Comparison of ENCODE assay signal across 8 mouse cellular contexts in the genomic region with DNA sequence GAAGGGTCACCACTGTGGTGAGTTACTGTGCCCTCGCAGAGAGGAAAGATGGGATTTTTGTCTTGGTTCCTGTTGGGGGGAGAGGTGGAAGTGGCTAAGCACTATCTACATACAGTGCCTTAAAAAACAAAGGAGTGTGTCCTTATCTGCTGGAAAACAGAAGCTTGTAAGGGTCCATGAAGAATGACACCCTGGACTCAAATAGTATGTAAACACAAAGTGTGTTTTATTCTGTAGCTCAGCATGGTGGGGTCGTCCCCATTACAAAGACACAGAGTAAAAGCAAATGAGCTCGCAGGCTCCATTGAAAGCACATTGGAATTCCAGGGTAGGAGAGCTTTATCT. TPM values are rescaled to one million over a fixed set of nuclear protein-coding genes. Genes with fewer than 3 reads are reported as not detected.
A peak's percentile ranks its signal among the peaks of the same experiment; 100 is the strongest.
DNase-seq lines count a peak whose midpoint lies in the region; ATAC-seq and TF ChIP-seq lines count a peak whose summit lies in the region.

No protein-coding gene starts in this region.

- peak overlapping the region; percentile 82 for H3K4me2 ChIP-seq in heart, embryonic 11.5 days
- peak overlapping the region; percentile 75 for H3K4me2 ChIP-seq in forebrain, embryonic 13.5 days
- H3K4me2 ChIP-seq in liver, embryonic 15.5 days = peak overlapping the region; percentile 82

- H3K9me3 ChIP-seq in heart, embryonic 11.5 days (replicated peaks; ENCODE audit: control insufficient read depth, low read length) = no peaks in the 10 kb centered on the region
- H3K9me3 ChIP-seq in ES-E14 (ENCODE audit: control insufficient read depth, insufficient read depth, low read depth, low read length) = no peaks in the 10 kb centered on the region
- H3K9me3 ChIP-seq in forebrain, embryonic 13.5 days (replicated peaks) = no peaks in the 10 kb centered on the region
- H3K9me3 ChIP-seq in liver, embryonic 15.5 days (replicated peaks) = no peaks in the 10 kb centered on the region

- 0 out of 2 replicates have a peak, but pooled peaks have one; percentile 10 for ATAC-seq in heart, embryonic 11.5 days (replicated peaks; ENCODE audit: insufficient number of reproducible peaks, low FRiP score, low TSS enrichment)
- ATAC-seq in forebrain, embryonic 13.5 days = no peak; the same call in 1 of the 2 replicates
- ATAC-seq in liver, embryonic 15.5 days (ENCODE audit: insufficient read depth) = no peak
- no peak for ATAC-seq in megakaryocyte progenitor cell, adult 5-6 weeks (replicated peaks; ENCODE audit: poor library complexity)

- no peaks in the 10 kb centered on the region for H3K27me3 ChIP-seq in heart, embryonic 11.5 days (ENCODE audit: control insufficient read depth, insufficient read depth, low read length)
- no peaks in the 10 kb centered on the region for H3K27me3 ChIP-seq in forebrain, embryonic 13.5 days
- H3K27me3 ChIP-seq in liver, embryonic 15.5 days = no peaks in the 10 kb centered on the region

- H3K4me3 ChIP-seq in heart, embryonic 11.5 days (ENCODE audit: low read depth, low read length) = peak overlapping the region; percentile 82
- H3K4me3 ChIP-seq in ES-E14 (ENCODE audit: insufficient read depth in 1 of 2, low read depth in 1 of 2, low read length in 2 of 2, poor library complexity in 1 of 2, severe bottlenecking in 1 of 2) = peak overlapping the region; percentile 79 to 85
- peak overlapping the region; percentile 77 for H3K4me3 ChIP-seq in forebrain, embryonic 13.5 days
- peak overlapping the region; percentile 76 for H3K4me3 ChIP-seq in liver, embryonic 15.5 days (replicated peaks)

- intact Hi-C loops in heart, postnatal 10 days (cut with DNase I) = no loop called here

- H3K36me3 ChIP-seq in heart, embryonic 11.5 days (ENCODE audit: control insufficient read depth, insufficient read depth, low read length) = no peaks in the 10 kb centered on the region
- no peaks in the 10 kb centered on the region; the same call in 1 of the 2 replicates for H3K36me3 ChIP-seq in ES-E14 (ENCODE audit: control insufficient read depth, insufficient read depth, low read length, poor library complexity, severe bottlenecking)
- peaks cover 6% of the 10 kb centered on the region; the same call in 1 of the 2 replicates for H3K36me3 ChIP-seq in forebrain, embryonic 13.5 days (ENCODE audit: poor library complexity, severe bottlenecking)
- peaks cover 2% of the 10 kb centered on the region; the same call in 1 of the 2 replicates for H3K36me3 ChIP-seq in liver, embryonic 15.5 days (replicated peaks)

- no peak for DNase-seq in heart, postnatal 10 days
- DNase-seq in ES-E14 (ENCODE audit: low read depth, low spot score) = no peak
- DNase-seq in thymus, adult 18-20 months = no peak
- no peak for DNase-seq in kidney, postnatal 14 days

- WGBS in heart, embryonic 11.5 days (ENCODE audit: insufficient replicate concordance) = 36% methylated on average over 3 of the region's 3 CpGs
- 28% methylated on average over 3 of the region's 3 CpGs for WGBS in forebrain, embryonic 13.5 days
- WGBS in liver, embryonic 15.5 days (ENCODE audit: insufficient replicate concordance) = 13% methylated on average over 3 of the region's 3 CpGs

- in situ Hi-C loops in ES-E14 (cut with MboI; ENCODE audit: low sequenced_read_pairs in 2 of 2, unreplicated experiment in 2 of 2) = no loop called here

- peaks cover 7% of the 10 kb centered on the region; the same call in 1 of the 2 replicates for H3K4me1 ChIP-seq in heart, embryonic 11.5 days (ENCODE audit: control insufficient read depth, insufficient read depth, low read length)
- H3K4me1 ChIP-seq in ES-E14 (ENCODE audit: control insufficient read depth in 2 of 2, insufficient read depth in 2 of 2, low read length in 2 of 2, poor library complexity in 1 of 2) = peaks cover 2 to 4% of the 10 kb centered on the region in 2 experiments; a peak in 2 of 4 replicates
- peaks cover 10% of the 10 kb centered on the region for H3K4me1 ChIP-seq in forebrain, embryonic 13.5 days
- H3K4me1 ChIP-seq in liver, embryonic 15.5 days (replicated peaks) = peaks cover 27% of the 10 kb centered on the region

- peak overlapping the region; percentile 96 for H3K27ac ChIP-seq in heart, embryonic 11.5 days (ENCODE audit: low read depth, low read length)
- peak overlapping the region; percentile 67; the same call in 1 of the 2 replicates for H3K27ac ChIP-seq in ES-E14 (ENCODE audit: insufficient read depth, low read depth, low read length, poor library complexity, severe bottlenecking)
- no peak overlapping the region for H3K27ac ChIP-seq in forebrain, embryonic 13.5 days
- peak overlapping the region; percentile 85 for H3K27ac ChIP-seq in liver, embryonic 15.5 days (replicated peaks)

- H3K9ac ChIP-seq in heart, embryonic 11.5 days (ENCODE audit: low read depth, low read length) = peak overlapping the region; percentile 94
- peak overlapping the region; percentile 94 for H3K9ac ChIP-seq in ES-E14 (ENCODE audit: insufficient read depth, low read depth, low read length, poor library complexity, severe bottlenecking)
- H3K9ac ChIP-seq in forebrain, embryonic 13.5 days = peak overlapping the region; percentile 82
- peak overlapping the region; percentile 72; the same call in 1 of the 2 replicates for H3K9ac ChIP-seq in liver, embryonic 15.5 days

TF ChIP-seq in ES-E14, 5 proteins besides CTCF, POLR2A, EP300 and RAD21:
- TF ChIP-seq ZC3H11A (IDR thresholded peaks at IDR 0.05; ENCODE audit: borderline replicate concordance, low read depth, low read length) (no peak), HCFC1 (IDR thresholded peaks at IDR 0.05; ENCODE audit: borderline replicate concordance, insufficient read depth, low read length) (no peak), ZNF384 (IDR thresholded peaks at IDR 0.05; ENCODE audit: low read depth, low read length) (no peak), CHD2 (IDR thresholded peaks at IDR 0.05; ENCODE audit: low read depth, low read length) (no peak), MAFK (IDR thresholded peaks at IDR 0.05; ENCODE audit: insufficient read depth, low read depth, low read length) (no peak)

RNA-seq across cellular contexts. Expression of a gene that starts 0.8 kb away (rescaled TPM):
- 17.9 and 20.1 TPM in 2 replicates for polyA plus RNA-seq in heart, embryonic 11.5 days (2014; fragmentation: Nextera tagmentation; extraction: Ambion mirVana)
- total RNA-seq in heart, postnatal 10 days (2021) = 10 to 100 TPM; 10.1 to 14.4 TPM
- total RNA-seq in ES-E14 (2012; rRNA removed) = 18.0 and 22.1 TPM in 2 replicates
- polyA plus RNA-seq in forebrain, embryonic 13.5 days (2015; fragmentation: Nextera tagmentation; extraction: Ambion mirVana) = 23.0 and 23.4 TPM in 2 replicates
- 5.0 and 5.3 TPM in 2 replicates for polyA plus RNA-seq in liver, embryonic 15.5 days (2015; fragmentation: Nextera tagmentation; extraction: Ambion mirVana)
- 17.9 and 20.1 TPM in 2 replicates for total RNA-seq in megakaryocyte progenitor cell, adult 5-6 weeks (2015)
- 27.3 and 35.1 TPM in 2 replicates for total RNA-seq in megakaryocyte progenitor cell, adult 5-6 weeks (2017)

RNA-seq across cellular contexts. Expression of a gene that starts 45.0 kb away (rescaled TPM):
- polyA plus RNA-seq in heart, embryonic 11.5 days (2014; fragmentation: Nextera tagmentation; extraction: Ambion mirVana) = 270 and 300 TPM in 2 replicates
- total RNA-seq in heart, postnatal 10 days (2021) = 100 to 1,000 TPM; 166 to 168 TPM
- total RNA-seq in ES-E14 (2012; rRNA removed) = 308 and 369 TPM in 2 replicates
- 312 and 332 TPM in 2 replicates for polyA plus RNA-seq in forebrain, embryonic 13.5 days (2015; fragmentation: Nextera tagmentation; extraction: Ambion mirVana)
- 157 and 158 TPM in 2 replicates for polyA plus RNA-seq in liver, embryonic 15.5 days (2015; fragmentation: Nextera tagmentation; extraction: Ambion mirVana)
- 393 and 397 TPM in 2 replicates for total RNA-seq in megakaryocyte progenitor cell, adult 5-6 weeks (2015)
- 381 and 407 TPM in 2 replicates for total RNA-seq in megakaryocyte progenitor cell, adult 5-6 weeks (2017)

RNA-seq across cellular contexts. Expression of a gene that starts 45.3 kb away (rescaled TPM):
- 38.7 and 39.6 TPM in 2 replicates for polyA plus RNA-seq in heart, embryonic 11.5 days (2014; fragmentation: Nextera tagmentation; extraction: Ambion mirVana)
- total RNA-seq in heart, postnatal 10 days (2021) = 10 to 100 TPM; 14.6 to 15.9 TPM
- total RNA-seq in ES-E14 (2012; rRNA removed) = 62.9 and 90.3 TPM in 2 replicates
- polyA plus RNA-seq in forebrain, embryonic 13.5 days (2015; fragmentation: Nextera tagmentation; extraction: Ambion mirVana) = 19.2 and 25.5 TPM in 2 replicates
- polyA plus RNA-seq in liver, embryonic 15.5 days (2015; fragmentation: Nextera tagmentation; extraction: Ambion mirVana) = 21.9 and 23.1 TPM in 2 replicates
- 47.7 and 62.1 TPM in 2 replicates for total RNA-seq in megakaryocyte progenitor cell, adult 5-6 weeks (2015)
- total RNA-seq in megakaryocyte progenitor cell, adult 5-6 weeks (2017) = 71.2 and 80.3 TPM in 2 replicates
